Mouse (Mus musculus) embryonic fibroblast, embryonic 13.5 days (primary cell): ENCODE measurements around the gene Vmn2r104.

Experiments
- CTCF ChIP-seq: IDR thresholded peaks from 2 replicates; pipeline ENCODE4 v1.5.1; 2011; ENCODE audit warnings: mild to moderate bottlenecking, control low read depth, low read length, moderate library complexity, borderline replicate concordance; ENCODE audit not compliant: insufficient read depth
- POLR2A ChIP-seq: IDR thresholded peaks from 2 replicates; pipeline ENCODE4 v1.6.1; 2011; ENCODE audit warnings: low read depth, mild to moderate bottlenecking, control low read depth, low read length, moderate library complexity

- TF ChIP-seq CTCF (no peak), POLR2A (no peak)
Measured at GRCm38 (mm10) chr17:20071656-20072396, 23.7 kb upstream of the Vmn2r104 start.
